9 mouse cellular contexts compared by ENCODE assay signal in genomic region chr3:130708529-130708928, GRCm38 (mm10). TPM values are rescaled to one million over a fixed set of nuclear protein-coding genes. Genes with fewer than 3 reads are reported as not detected.
DNase-seq lines count a peak whose midpoint lies in the region; ATAC-seq and TF ChIP-seq lines count a peak whose summit lies in the region.
"Had no signal": no experiment of that assay in that cellular context is flagged by ENCODE, and none has a peak within 500 bp of the region (broad histone marks: within the 10 kb centered on the region; RNA-seq: fewer than 3 reads in every experiment).

No protein-coding gene starts in this region.

- H3K9me3 ChIP-seq in forebrain, embryonic 11.5 days (ENCODE audit: control insufficient read depth, low read length): no peaks in the 10 kb centered on the region
- H3K9me3 ChIP-seq in liver, embryonic 11.5 days (ENCODE audit: control insufficient read depth, low read length): no peaks in the 10 kb centered on the region
- H3K9me3 ChIP-seq in neural tube, embryonic 12.5 days: no peaks in the 10 kb centered on the region

- peak; percentile 33 for DNase-seq in adrenal gland, postnatal 14 days
- no peak for DNase-seq in adrenal gland, postnatal 25 days
- no peak for DNase-seq in forebrain, embryonic 11.5 days (ENCODE audit: low spot score)
- no peak for DNase-seq in liver, embryonic 11.5 days (ENCODE audit: low spot score)
- no peak for DNase-seq in retina, postnatal 1 day
- DNase-seq in B cell, adult 2 months: no peak

- ATAC-seq in forebrain, embryonic 11.5 days (replicated peaks; ENCODE audit: low FRiP score): no peak
- ATAC-seq in liver, embryonic 11.5 days (replicated peaks; ENCODE audit: low FRiP score): no peak
- no peak for ATAC-seq in neural tube, embryonic 12.5 days (ENCODE audit: low FRiP score, low read depth)

- H3K79me3 ChIP-seq in C2C12 (ENCODE audit: low read depth): peaks cover 32% of the 10 kb centered on the region

- H3K4me2 ChIP-seq in forebrain, embryonic 11.5 days (ENCODE audit: low read depth, low read length, severe bottlenecking): peak overlapping the region; percentile 71
- H3K4me2 ChIP-seq in liver, embryonic 11.5 days: peak overlapping the region; percentile 84
- H3K4me2 ChIP-seq in neural tube, embryonic 12.5 days (replicated peaks): peak overlapping the region; percentile 78

- 2% methylated on average over 5 of the region's 5 CpGs for WGBS in forebrain, embryonic 11.5 days
- WGBS in liver, embryonic 11.5 days: 1% methylated on average over 5 of the region's 5 CpGs
- 2% methylated on average over 5 of the region's 5 CpGs for WGBS in neural tube, embryonic 12.5 days

- peaks cover 52% of the 10 kb centered on the region for H3K79me2 ChIP-seq in C2C12 (ENCODE audit: control insufficient read depth, insufficient read depth)

- H3K4me1 ChIP-seq in forebrain, embryonic 11.5 days (replicated peaks; ENCODE audit: control insufficient read depth, insufficient read depth, low read length): peaks cover 4% of the 10 kb centered on the region; the same call in 1 of the 2 replicates
- peaks cover 14% of the 10 kb centered on the region for H3K4me1 ChIP-seq in liver, embryonic 11.5 days (replicated peaks; ENCODE audit: control insufficient read depth, insufficient read depth, low read length)
- H3K4me1 ChIP-seq in neural tube, embryonic 12.5 days: peaks cover 13% of the 10 kb centered on the region

- H3K9ac ChIP-seq in forebrain, embryonic 11.5 days (ENCODE audit: low read length): peak overlapping the region; percentile 91
- peak overlapping the region; percentile 85 for H3K9ac ChIP-seq in liver, embryonic 11.5 days (ENCODE audit: low read depth, low read length)
- peak overlapping the region; percentile 78 for H3K9ac ChIP-seq in neural tube, embryonic 12.5 days

- H3ac ChIP-seq in C2C12 (ENCODE audit: control insufficient read depth, insufficient read length, low read depth): peak overlapping the region; percentile 99

- H3K36me3 ChIP-seq in C2C12 (ENCODE audit: control insufficient read depth, insufficient read depth): peaks cover 10% of the 10 kb centered on the region
- no peaks in the 10 kb centered on the region for H3K36me3 ChIP-seq in forebrain, embryonic 11.5 days (ENCODE audit: control insufficient read depth, insufficient read depth, low read length)
- H3K36me3 ChIP-seq in liver, embryonic 11.5 days (ENCODE audit: control insufficient read depth, insufficient read depth, low read length): peaks cover 4% of the 10 kb centered on the region; the same call in 1 of the 2 replicates
- H3K36me3 ChIP-seq in neural tube, embryonic 12.5 days: peaks cover 3% of the 10 kb centered on the region; the same call in 1 of the 2 replicates

- peak overlapping the region; percentile 65 for H3K4me3 ChIP-seq in C2C12 (ENCODE audit: insufficient read depth, poor library complexity, severe bottlenecking)
- H3K4me3 ChIP-seq in forebrain, embryonic 11.5 days (ENCODE audit: low read depth, low read length): peak overlapping the region; percentile 89
- peak overlapping the region; percentile 74 for H3K4me3 ChIP-seq in liver, embryonic 11.5 days (ENCODE audit: low read depth, low read length)
- peak overlapping the region; percentile 75 for H3K4me3 ChIP-seq in neural tube, embryonic 12.5 days

- TF ChIP-seq CTCF in C2C12 (IDR thresholded peaks at IDR 0.05; ENCODE audit: control insufficient read depth, insufficient read depth, insufficient read length): no peak

- H3K27me3 ChIP-seq in C2C12 (ENCODE audit: control insufficient read depth, insufficient read depth, insufficient read length): no peaks in the 10 kb centered on the region
- no peaks in the 10 kb centered on the region for H3K27me3 ChIP-seq in forebrain, embryonic 11.5 days (ENCODE audit: control insufficient read depth, insufficient read depth, low read length)
- H3K27me3 ChIP-seq in liver, embryonic 11.5 days (replicated peaks; ENCODE audit: control insufficient read depth, insufficient read depth, low read length): no peaks in the 10 kb centered on the region
- H3K27me3 ChIP-seq in neural tube, embryonic 12.5 days (replicated peaks): no peaks in the 10 kb centered on the region
- H3K27me3 ChIP-seq: Patski had no signal

- H3K27ac ChIP-seq in forebrain, embryonic 11.5 days (ENCODE audit: low read depth, low read length): peak overlapping the region; percentile 66; the same call in 1 of the 2 replicates
- H3K27ac ChIP-seq in liver, embryonic 11.5 days (ENCODE audit: low read depth, low read length): peak overlapping the region; percentile 66
- no peak overlapping the region for H3K27ac ChIP-seq in neural tube, embryonic 12.5 days

TF ChIP-seq in C2C12, 6 proteins besides CTCF, POLR2A, EP300 and RAD21:
- no peak for TF ChIP-seq USF1 (IDR thresholded peaks at IDR 0.05; ENCODE audit: low read depth)
- no peak for TF ChIP-seq FOSL1 (IDR thresholded peaks at IDR 0.05; ENCODE audit: insufficient read depth, low read length, poor library complexity, severe bottlenecking)
- TF ChIP-seq MYOG (IDR thresholded peaks at IDR 0.05; ENCODE audit: control insufficient read depth, extremely low read depth, insufficient read length): no peak
- no peak for TF ChIP-seq MAX (IDR thresholded peaks at IDR 0.05)
- no peak for TF ChIP-seq CEBPB (IDR thresholded peaks at IDR 0.05; ENCODE audit: low read depth)
- TF ChIP-seq MYOD1 (IDR thresholded peaks at IDR 0.05; ENCODE audit: control insufficient read depth, insufficient read length, low read depth): no peak

RNA-seq across cellular contexts. Expression of gene Ostc, which starts 0.7 kb away (rescaled TPM):
- 94.0 and 97.0 TPM in 2 replicates for total RNA-seq in adrenal gland, postnatal 14 days (2021)
- total RNA-seq in adrenal gland, postnatal 25 days (2021): 85.9 and 89.5 TPM in 2 replicates
- 198 TPM for polyA plus RNA-seq in C2C12 (2012; fragmentation: generic; extraction: Trizol)
- polyA plus RNA-seq in forebrain, embryonic 11.5 days (2014; fragmentation: Nextera tagmentation; extraction: Ambion mirVana): 300 and 308 TPM in 2 replicates
- polyA plus RNA-seq in liver, embryonic 11.5 days (2014; fragmentation: Nextera tagmentation; extraction: Ambion mirVana): 314 and 321 TPM in 2 replicates
- polyA plus RNA-seq in neural tube, embryonic 12.5 days (2016; fragmentation: Nextera tagmentation; extraction: Ambion mirVana): 253 and 265 TPM in 2 replicates

RNA-seq across cellular contexts. Expression of gene Rpl34, which starts 21.7 kb away (rescaled TPM):
- 654 and 801 TPM in 2 replicates for total RNA-seq in adrenal gland, postnatal 14 days (2021)
- 602 and 744 TPM in 2 replicates for total RNA-seq in adrenal gland, postnatal 25 days (2021)
- polyA plus RNA-seq in C2C12 (2012; fragmentation: generic; extraction: Trizol): 2,364 TPM
- polyA plus RNA-seq in forebrain, embryonic 11.5 days (2014; fragmentation: Nextera tagmentation; extraction: Ambion mirVana): 687 and 743 TPM in 2 replicates
- polyA plus RNA-seq in liver, embryonic 11.5 days (2014; fragmentation: Nextera tagmentation; extraction: Ambion mirVana): 1,055 and 1,138 TPM in 2 replicates
- polyA plus RNA-seq in neural tube, embryonic 12.5 days (2016; fragmentation: Nextera tagmentation; extraction: Ambion mirVana): 583 and 604 TPM in 2 replicates
